Mouse (Mus musculus) right cerebral cortex, postnatal 10 days (tissue): ENCODE data around the gene Plxnb1.

Source experiments
- DNase-seq, 2 experiments: peaks; one replicate each; pipeline ENCODE4 v3.0.0; 2021; ENCODE audit warnings: low spot score in 2 of 2

The Plxnb1 gene

DNA sequence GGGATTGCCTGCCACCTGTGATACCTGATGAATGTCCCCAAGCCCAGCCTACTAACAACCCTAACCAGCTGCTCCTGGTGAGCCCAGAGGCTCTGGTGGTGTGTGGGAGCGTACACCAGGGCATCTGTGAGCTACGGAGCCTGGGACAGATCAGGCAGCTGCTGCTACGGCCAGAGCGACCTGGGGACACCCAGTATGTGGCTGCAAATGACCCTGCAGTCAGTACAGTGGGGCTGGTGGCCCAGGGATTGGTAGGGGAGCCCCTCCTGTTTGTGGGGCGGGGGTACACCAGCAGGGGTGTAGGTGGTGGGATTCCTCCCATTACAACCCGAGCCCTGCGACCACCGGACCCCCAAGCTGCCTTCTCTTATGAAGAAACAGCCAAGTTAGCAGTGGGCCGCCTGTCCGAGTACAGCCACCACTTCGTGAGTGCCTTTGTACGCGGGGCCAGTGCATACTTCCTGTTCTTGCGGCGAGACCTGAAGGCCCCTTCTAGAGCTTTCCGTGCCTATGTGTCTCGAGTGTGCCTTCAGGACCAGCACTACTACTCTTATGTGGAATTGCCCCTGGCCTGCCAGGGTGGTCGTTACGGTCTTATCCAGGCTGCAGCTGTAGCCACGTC, 5.2 kb downstream of the Plxnb1 start:
- no peak for DNase-seq

DNA sequence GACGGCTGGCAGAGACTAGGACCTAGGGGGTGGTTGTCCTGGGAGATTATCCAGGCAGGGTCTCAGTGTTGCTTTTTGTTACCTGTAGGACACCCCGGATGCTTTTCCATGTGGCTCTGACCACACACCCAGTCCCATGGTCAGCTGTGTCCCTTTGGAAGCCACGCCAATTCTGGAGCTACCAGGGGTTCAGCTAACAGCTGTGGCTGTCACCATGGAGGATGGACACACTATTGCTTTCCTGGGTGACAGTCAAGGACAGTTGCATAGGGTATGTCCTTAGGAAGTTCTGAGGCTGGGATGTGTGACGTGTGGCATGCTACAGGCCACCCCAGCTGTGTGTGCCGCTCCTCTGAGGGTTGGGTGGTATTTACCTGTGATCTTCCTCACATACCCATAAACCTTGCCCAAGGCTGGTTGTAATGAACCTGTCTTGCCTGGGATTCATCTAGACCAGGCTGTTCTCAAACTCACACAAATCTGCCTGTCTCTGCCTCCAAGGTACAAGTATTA, 6.8 kb downstream of the Plxnb1 start:
- no peak for DNase-seq

DNA sequence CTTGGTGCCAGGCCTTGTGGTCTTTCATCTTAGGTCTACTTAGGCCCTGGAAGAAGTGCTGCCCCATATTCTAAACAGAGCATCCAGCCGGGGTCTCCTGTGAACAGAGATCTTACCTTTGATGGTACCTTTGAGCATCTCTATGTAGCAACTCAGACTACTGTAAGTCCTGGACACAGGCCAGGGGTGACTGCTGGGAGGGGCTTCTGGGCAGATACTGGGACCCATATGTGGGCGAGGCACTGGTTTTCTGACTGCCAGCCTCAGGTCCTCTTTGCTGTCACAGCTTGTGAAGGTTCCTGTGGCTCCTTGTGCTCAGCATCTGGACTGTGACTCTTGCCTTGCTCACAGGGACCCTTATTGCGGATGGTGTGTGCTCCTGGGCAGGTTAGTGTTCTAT, 7.4 kb downstream of the Plxnb1 start:
- DNase-seq: no peak

DNA sequence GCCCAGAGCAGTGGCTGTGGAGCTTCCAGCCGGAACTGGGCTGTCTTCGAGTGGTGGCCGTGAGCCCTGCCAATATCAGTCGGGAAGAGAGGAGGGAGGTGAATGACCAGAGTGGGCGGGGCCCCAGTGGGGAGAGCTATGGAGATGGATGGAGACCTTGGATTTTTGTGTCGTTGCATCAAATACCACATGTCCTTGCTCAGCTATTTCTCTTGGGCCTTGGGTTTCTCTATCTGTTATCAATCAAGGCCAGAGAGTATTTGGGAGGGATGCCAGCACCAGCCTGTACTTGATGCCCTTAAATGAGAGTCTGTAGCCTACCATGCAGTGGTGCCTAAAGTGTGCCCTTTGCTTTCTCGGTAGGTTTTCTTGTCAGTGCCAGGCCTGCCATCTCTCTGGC, 8.1 kb downstream of the Plxnb1 start:
- DNase-seq: no peak

DNA sequence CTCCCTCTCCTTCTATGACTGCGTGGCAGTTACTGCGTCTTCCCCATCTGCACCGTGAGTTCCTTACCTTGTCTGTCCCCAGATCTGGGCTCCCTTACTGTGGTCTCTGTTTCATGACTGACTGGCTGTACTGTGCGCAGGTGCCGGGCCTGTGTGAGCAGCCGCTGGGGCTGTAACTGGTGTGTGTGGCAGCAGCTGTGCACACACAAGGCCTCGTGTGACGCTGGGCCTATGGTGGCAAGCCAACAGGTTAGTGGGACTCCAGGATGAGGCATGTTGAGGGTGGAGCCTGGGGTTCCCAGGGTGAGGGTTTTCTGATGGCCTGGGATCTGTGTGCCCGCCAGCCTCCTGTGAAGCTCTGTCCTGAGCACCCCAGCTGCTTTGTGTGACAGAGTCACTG, 8.9 kb downstream of the Plxnb1 start:
- DNase-seq: no peak

DNA sequence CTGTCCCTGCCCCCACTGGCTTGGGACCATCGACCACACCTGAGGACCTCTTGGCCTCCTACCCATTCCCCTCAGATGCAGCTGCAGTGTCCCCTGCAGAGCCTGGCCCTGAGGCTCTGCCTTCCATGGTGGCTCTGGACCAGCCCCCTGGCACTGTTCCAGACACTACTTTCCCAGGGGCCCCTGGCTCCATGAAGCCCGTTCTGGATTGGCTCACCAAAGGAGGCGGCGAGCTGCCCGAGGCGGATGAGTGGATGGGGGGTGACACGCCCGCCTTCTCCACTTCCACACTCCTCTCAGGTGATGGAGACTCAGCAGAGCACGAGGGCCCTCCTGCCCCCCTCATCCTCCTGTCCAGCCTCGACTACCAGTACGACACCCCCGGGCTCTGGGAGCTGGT, 9.8 kb downstream of the Plxnb1 start:
- peak; percentile 72 to 74 for DNase-seq

DNA sequence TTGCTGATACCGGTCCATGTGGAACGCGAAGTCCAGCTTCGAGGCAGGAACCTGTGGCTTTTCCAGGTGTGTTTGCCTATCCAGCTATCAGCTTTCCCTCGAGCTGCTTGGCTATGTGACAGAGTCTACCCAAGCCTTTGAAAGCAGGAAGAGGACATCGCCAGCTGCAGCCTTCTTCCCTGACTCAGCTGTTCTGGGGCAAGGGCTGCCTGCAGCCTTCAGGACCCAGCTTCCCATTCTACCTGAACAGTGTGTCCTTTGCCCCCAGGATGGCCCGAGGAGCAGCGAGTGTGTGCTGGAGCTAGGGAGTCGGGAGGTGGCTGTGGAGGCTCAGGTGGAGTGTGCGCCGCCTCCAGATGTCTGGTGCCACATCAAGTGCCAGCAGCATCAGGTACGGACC, 10.5 kb downstream of the Plxnb1 start:
- DNase-seq: no peak

DNA sequence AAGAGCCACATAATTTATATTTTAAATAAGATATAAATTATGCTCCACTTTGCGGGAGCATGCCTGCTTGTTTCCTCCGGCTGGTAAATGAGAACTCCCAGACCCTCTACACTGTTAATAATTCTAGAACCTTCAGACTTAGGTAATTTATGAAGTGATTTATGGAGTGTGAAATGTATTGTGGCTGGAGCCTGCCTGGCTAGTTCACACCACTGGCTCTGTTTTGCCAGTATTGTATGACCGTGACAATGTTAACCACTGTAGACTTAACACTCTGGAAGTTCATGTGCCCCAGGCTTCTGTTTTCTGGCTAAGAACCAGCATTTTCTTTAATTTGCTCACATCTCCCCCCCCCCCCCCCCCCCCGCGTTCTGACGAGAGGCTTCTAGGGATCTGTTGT, 12.2 kb downstream of the Plxnb1 start:
- no peak for DNase-seq

DNA sequence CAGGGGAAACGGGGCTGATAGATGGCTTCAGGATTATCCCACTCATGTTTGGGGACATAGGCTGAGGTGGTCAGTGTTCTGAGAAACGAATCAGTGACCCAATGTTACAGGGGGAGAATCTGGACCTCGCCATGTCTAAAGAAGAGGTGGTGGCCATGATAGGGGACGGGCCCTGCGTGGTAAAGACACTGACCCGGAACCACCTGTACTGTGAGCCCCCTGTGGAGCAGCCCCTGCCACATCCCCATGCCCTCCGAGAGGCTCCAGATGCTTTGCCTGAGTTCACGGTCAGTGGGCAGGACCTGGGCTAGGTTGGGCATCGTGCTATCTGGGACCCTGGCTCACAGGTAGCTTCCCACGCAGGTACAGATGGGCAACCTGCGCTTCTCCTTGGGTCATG, 15.1 kb downstream of the Plxnb1 start:
- DNase-seq: peak in 1 of 2 experiments; percentile 10

DNA sequence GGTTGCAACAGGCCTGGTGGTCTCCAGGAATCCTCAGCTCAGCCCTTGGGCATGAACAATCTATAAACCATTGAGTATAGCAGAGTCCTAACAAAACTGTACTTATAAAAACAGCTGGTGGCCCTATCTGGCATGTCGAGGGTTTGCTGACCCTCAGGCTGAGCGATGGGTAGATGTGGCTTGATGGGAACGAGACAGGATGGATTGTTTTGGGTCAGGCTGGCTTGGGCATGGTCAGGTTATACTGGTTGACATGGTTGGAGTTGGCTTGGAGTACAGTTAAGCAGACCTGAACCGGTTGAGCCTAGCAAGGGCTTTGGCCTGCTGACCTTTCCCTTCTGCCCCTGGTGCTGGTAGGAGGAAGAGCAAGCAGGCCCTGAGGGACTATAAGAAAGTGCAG, 15.9 kb downstream of the Plxnb1 start:
- peak in 1 of 2 experiments; percentile 14 for DNase-seq

DNA sequence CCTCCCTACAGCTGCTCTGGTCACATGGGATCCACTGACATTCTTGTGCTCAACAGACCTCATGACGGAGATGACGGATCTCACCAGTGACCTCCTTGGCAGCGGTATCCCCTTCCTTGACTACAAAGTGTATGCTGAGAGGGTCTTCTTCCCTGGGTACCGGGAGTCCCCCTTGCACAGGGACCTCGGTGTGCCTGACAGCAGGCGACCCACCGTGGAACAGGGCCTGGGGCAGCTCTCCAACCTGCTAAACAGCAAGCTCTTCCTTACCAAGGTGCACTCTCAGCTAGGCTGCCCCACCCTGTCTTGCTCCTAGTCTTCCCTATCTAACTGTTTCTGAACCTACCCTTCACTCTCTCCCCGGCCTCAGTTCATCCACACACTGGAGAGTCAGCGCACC, 16.4 kb downstream of the Plxnb1 start:
- no peak for DNase-seq

DNA sequence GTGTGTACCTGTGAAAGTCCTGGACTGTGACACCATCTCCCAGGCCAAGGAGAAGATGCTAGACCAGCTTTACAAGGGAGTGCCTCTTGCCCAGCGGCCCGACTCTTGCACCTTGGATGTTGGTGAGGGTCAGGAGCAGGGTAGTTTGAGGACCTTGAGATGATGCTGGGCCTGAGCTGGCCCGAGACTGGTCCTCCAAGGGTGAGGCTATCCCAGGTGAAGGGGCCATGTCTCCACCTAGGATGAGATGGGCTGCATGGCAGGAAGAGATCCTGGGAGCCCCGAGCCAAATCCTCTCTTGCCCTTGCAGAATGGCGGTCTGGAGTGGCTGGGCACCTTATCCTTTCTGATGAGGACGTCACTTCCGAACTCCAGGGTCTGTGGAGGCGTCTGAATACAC, 18.1 kb downstream of the Plxnb1 start:
- no peak for DNase-seq

DNA sequence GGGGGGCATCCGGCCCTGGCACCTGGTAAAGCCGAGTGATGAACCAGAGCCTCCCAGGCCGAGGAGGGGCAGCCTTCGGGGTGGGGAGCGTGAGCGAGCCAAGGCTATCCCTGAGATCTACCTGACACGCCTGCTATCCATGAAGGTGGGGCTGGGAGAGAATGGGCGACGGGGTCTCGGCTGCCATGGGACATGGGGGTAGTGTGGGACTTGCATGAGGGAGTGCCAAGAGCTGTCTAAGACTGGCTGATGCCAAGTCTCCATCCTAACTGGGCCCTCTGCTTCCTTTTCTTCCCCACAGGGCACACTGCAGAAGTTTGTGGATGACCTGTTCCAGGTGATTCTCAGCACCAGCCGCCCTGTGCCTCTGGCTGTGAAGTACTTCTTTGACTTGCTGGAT, 19.1 kb downstream of the Plxnb1 start:
- DNase-seq: no peak

DNA sequence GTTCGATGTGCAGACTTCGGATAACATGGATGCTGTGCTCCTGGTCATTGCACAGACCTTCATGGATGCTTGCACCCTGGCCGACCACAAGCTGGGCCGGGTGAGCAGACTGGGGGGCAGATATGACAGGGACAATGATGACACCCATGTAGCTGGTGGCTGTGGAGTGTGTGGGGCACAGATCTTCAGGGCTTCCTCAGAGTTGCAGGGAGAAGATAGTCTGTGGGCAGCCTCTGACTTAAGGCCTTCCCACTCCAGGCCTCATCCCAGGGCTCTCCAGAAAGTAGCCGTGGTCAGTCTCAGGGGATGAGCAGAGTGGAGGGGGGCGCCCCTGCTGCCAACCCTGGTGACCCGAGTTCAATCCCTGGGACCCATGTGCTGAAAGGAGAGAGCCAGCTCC, 19.7 kb downstream of the Plxnb1 start:
- DNase-seq: no peak

DNA sequence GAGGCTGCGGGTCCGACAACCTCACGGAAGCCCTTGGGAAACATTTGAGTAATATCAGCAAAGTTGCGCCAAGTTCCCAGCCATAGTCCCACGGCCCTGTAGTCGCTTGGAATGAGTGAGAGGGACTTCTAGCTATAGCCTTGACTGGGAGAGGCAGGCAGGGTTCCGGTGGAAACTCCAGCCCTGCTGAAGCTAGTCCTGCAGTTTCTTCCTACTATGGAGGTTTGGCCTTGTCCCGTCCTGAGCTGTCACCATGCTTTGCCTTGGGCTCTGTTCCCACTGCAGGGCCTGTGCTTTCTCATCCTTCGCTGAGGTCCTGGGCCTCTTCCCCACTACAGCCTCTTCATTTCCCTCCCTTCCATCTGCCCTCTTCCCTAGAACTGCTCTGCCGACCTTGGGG, 21.0 kb downstream of the Plxnb1 start:
- DNase-seq: no peak

DNA sequence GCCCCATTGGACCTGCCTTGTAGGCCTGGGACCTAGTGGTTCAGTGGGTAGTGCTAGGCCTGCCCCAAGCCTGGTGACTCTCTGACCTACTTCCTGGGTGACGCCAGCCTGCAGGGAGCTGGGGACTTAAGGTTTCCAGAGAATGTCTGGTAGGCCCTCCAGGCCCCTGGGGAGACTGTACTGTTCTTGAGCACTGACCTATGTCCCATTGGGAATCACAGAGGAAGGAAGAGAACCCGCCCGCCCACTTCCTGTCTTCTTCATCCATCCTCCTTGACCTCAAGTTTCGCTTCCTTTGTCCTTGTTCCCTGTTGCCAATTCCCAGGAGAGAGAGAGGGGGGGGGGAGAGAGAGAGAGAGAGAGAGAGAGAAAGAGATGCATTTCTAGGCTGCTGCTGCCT, 22.9 kb downstream of the Plxnb1 start:
- DNase-seq: peak in 1 of 2 experiments; percentile 19

DNA sequence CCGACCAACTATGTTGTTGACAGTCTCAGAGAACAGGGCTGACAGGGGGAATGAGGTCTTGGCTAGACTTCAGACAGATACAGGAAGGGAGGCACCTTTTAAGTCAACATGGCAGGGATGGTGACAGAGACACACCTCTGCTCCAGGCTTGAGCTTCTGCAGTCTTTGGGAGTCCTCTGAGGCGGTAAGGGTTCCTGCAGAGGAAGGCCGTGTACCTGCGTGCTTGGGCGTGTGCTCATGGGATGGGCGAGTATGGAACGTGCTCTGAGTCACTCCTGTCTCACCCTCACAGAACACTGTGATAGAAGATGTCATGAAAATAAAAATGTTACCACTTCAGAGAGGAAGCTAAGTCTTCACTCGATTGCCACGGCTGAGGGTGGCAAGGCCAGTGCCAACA, 24.4 kb downstream of the Plxnb1 start:
- no peak for DNase-seq

DNA sequence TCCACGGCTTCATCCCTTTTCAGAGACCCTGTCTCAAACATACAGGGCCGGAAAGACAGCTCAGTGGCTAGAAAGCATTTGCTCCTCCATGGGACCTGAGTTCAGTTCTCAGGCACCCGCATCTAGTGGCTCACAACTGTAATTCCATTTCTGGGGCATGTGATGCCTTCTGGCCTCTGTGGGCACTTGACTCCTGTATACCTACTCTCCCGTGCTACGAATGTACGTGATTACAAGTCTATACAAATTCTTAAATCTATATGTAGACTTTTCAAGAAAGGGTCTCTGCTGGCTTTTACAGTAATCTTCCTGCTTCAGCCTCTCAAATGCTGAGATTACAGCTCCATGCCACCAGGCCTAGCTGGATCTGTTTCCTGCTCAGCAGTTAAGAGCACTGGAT, 25.8 kb downstream of the Plxnb1 start:
- no peak for DNase-seq

DNA sequence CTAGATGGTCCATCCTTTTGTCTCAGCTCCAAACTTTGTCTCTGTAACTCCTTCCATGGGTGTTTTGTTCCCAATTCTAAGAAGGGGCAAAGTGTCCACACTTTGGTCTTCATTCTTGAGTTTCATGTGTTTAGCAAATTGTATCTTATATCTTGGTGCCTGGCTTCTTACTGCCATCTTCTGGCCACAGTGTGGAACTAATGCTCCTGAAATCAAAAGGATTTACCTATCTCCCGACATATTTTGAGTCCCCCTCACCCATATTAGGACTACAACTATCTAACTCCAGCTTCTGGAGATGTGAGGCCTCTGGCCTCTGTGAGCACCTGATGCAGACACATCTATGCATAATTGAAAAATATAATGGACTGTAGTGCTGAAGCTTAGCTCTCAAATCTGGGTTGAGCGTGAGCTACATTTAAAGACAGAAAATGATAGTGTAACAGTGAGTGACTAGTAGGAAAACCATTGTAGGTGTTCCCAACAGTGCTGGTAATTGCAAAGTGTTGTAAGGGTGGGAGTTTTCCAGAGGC, 27.4 kb downstream of the Plxnb1 start:
- DNase-seq: peak in 1 of 2 experiments; percentile 29

DNA sequence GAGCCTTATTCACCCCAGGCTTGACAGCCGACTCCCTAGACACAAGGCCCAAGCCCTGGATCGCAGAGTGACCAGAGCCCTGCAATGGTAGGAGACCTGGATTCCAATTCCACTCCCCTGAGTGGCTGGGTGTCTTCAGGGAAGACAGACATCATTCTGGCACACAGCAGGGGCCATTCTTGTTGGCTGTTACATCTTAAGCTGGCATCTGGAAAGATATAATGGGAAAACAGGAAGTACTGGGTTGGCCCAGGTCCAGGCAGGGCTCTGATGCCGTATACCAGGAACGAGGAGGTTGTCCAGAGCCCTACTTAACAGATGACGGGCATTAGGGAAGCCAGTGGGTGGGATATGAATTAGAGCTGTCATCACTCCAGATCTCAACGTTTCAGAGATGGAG, 28.1 kb downstream of the Plxnb1 start:
- peak in 1 of 2 experiments; percentile 49 for DNase-seq

DNA sequence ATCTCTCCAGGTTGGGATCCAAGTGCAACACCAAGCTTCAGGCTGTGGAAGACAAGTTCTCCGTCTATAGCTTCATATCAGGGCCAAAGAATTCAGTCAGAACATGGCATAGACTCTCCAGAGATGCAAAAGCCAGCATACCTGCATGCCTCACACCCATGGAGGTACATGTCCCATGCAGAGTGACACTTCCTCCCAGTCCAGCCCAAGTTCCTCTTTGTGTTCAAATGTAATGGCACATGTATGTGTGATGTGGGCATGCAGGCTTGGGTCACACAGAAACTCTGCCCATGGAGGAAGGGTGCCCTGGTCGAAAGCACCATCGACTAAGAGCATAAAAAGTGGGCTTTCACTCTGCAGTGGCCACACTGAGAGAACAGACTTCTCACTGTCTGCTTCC, 29.0 kb downstream of the Plxnb1 start:
- peak in 1 of 2 experiments; percentile 17 for DNase-seq

DNA sequence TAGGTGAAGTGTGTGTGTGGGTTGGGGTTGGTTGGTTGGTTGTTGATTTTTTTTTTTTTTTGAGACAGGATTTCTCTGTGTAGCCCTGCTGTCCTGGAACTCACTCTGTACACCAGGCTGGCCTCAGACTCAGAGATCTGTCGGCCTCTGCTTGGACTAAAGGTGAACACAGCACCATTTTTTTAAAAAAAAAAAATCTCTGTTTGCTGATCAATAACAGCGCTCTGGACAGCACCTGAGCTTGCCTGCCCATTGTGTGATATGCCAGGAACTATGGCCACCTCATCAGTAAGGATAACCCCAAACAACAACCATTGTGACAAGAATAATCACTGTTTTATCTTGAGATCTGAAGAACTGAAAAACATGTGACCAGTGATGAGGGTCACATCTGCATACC, 29.9 kb downstream of the Plxnb1 start:
- DNase-seq: no peak

DNA sequence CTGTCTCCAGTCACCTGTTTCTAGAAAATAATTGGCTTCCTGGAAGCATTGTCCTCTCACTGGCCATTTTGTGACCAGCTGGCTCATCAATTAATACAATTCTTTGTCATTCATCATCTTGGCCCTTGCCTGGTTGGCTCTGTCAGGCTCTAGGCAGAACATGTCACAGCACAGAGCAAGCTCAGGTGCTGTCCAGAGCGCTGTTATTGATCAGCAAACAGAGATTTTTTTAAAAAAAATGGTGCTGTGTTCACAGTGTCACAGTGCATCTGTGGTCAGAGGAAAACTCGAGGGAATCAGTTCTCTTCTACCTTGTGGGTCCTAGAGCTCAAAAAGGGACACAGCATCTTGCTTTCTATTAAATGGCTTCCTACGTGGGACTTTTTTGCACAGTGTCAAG, 30.3 kb downstream of the Plxnb1 start:
- peak in 1 of 2 experiments; percentile 17 for DNase-seq

DNA sequence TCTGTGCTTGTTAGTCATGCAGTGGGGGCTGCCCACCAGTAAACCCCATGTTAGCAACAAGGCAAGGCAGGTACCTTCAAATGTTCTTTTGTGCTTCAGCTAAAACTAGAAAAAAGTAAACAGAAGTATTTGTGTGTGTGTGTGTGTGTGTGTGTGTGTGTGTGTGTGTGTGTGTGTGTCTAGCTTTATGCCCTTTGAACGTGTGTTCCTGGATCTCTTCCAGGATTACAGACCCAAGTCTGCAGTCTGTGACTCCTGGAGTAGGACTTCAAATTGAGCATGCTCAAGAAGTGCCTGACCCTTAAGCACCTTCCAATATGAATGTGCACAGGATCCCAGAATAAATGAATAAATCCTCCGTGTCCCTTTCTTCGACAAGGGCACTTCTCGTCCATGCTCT, 31.9 kb downstream of the Plxnb1 start:
- DNase-seq: no peak
